Mouse (Mus musculus): ENCODE results near the gene Sel1l.

Gene Sel1l

DNA sequence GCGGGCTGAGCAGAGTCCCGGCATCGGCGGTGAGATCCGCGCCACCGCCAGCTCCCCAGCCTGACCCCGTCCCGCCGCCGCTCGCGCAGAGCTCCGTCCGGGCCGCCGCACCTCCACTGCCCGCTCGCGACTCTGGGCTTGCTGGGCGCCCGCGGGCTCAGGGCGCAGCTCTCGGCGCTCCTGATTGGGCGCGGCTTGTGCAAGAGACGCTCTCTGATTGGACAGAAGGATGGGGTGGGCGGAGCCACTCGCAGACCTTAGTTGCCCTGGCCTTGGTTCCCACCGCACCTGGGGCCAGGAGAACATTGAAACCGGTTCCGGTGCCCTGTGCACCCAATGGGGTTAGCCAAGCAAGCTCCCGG, 70.0 kb downstream of the Sel1l start:
- DNase-seq (ENCODE audit: low read depth, low spot score), result peak; percentile 84

DNA sequence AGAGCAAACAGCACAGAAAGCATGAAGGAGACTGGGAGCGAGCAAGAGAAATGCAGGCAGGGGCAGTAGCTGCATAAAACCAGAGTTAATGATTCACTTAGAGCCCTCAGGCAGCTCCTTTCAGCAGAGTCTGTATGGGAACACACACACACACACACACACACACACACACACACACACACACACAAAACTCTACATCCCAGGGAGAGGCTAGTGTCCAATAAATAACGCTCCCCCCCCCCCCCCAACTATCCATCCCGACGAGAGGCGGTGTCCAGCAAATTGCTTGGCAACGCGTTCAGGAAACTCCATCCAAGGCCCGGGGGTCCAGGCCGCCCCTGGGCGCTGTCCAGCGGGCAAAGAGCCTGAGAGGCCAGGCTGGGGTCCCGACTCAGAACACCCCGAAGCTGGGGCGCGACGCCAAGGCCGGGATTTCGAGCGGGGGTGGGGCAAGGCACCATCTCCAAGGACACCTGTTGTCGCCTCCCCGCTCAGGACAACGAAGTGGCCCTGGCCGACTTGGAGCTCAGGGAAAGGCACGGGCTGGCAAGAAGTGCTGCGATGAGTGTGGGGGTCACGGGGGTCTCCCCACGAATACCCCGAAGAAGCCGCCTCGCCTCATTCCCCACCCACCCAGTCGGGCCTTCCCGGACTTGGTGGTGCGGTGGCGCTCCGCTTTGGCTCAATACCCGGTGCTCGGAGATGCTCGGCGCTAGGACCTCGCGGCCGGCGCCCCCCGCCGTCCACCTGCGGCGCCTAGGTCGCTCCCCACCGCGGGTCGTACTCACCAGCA, 70.5 kb downstream of the Sel1l start:
- DNase-seq (ENCODE audit: low read depth, low spot score), result peak; percentile 37

GRCm38 (mm10) chr12:91776342-91776741, 72.6 kb downstream of the Sel1l start:
- DNase-seq (ENCODE audit: low read depth, low spot score), result no peak

DNA sequence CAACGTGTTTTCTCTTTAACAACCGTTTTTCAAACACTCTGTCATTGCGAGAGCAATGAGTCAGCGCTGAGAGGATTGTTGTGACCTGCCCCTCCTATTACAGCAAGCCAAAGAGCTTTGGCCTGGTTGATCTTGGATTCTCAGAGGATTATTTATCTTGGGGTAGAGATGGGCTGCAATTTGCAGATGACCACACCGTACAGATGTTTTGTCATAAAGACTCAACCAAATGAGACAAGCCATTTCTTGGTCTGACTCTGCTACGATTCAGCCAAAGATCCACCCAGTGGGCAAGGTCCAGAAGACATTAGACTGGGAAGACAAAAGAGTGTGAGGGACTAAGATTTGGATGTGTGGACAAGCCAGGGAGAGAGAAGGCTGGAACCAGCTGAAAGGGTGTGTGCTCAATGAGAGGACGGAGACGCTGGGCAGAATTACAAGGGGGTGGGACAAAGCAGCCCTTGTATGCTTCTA, 74.1 kb downstream of the Sel1l start:
- no peak for DNase-seq (ENCODE audit: low read depth, low spot score)

- DNase-seq (ENCODE audit: low read depth, low spot score), result no peak
These were observed 80.1 kb downstream of the Sel1l start for GRCm38 (mm10) chr12:91768871-91769270.

DNA sequence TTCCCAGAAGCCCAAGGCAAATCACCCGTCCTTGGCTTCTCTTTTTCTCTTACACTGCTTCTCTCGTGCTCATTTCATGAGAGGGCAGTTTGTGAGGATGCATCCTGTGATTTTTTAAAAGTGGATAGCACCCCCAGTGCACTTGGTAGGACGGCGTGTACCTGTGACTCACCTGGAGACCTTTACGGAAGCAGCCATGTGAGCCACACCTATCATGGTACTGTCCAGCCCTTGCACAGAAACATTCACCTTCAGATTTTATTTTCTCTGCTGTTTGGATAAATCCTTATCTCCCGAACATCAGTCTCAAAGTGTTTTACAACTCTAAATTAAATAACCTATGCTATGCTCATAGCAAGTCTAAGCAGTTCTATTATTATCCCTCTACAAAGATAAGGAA, 80.8 kb downstream of the Sel1l start:
- DNase-seq (ENCODE audit: low read depth, low spot score), result no peak

GRCm38 (mm10) chr12:91766338-91767107, 82.4 kb downstream of the Sel1l start:
- DNase-seq (ENCODE audit: low read depth, low spot score), result no peak

- peak; percentile 46 for DNase-seq (ENCODE audit: low read depth, low spot score)
These were observed 83.5 kb downstream of the Sel1l start for GRCm38 (mm10) chr12:91765504-91765903.

GRCm38 (mm10) chr12:91765054-91765453, 83.9 kb downstream of the Sel1l start:
- DNase-seq (ENCODE audit: low read depth, low spot score), result no peak

DNA sequence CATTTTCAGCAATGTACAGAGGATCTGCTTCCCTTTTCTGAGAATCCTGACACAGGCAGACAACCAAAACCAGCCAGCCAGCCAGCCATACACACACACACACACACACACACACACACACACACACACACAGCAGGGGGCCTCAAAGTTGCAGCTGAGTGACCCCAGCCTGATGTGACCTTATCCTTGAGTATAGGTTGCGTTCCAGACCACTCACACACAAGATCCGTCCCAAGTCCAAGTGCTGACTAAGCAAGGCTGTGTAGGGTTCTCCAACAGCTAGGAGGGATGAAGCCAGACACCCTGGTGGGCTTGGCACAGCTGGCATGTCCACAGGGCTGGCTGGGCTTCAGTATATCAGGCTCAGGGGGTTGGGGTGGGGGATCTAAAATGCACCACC, 84.5 kb downstream of the Sel1l start:
- no peak for DNase-seq (ENCODE audit: low read depth, low spot score)

GRCm38 (mm10) chr12:91759836-91760235, 89.1 kb downstream of the Sel1l start:
- DNase-seq (ENCODE audit: low read depth, low spot score), result no peak

GRCm38 (mm10) chr12:91757854-91758562, 90.9 kb downstream of the Sel1l start:
- no peak for DNase-seq (ENCODE audit: low read depth, low spot score)

DNA sequence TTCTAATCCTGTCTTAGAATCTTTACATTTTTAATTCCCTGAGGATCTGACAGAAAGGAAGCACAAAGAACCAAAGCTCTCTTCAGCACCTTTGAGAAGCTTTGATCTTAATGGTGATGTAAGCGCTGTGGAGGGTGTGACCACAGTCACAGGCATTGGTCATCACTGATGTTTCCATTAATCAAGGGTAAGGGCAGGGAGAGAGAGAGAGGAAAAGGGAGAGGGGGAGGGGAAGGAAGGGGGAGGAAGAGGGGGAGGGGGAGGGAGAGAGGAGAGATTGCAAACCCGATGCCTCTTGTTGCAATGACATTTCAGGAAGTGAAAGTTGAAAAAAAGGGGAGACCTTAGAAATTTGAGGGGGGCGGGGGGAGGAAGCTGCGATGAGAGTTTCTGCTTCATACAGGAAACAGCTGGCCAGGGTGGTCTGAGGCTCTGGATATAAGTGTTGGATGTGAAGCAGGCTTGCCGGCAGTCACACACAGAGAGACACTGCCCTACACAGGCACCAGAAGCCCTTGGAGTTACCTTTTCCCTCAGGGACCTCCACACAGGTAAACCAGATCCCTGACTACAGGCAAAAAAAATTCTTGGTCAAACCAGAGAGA, 92.3 kb downstream of the Sel1l start:
- no peak for DNase-seq (ENCODE audit: low read depth, low spot score)
